Mouse (Mus musculus) stomach, postnatal 0 days (tissue): ENCODE data around the gene Zfp622. TPM values are rescaled to one million over a fixed set of nuclear protein-coding genes. Genes with fewer than 3 reads are reported as not detected.
"Not testable (repeated sequence)": the region's sequence is repeated elsewhere in the genome, so short reads cannot be mapped to it uniquely, and the experiment has no call there.

Source experiments
- ATAC-seq: fragments of 200-750 bp; cut with Nextera tagmentation; 2 replicates; pipeline ENCODE4 v1.8.0; 2017; ENCODE audit not compliant: low FRiP score, low TSS enrichment
- DNase-seq: peaks from one replicate; pipeline ENCODE4 v3.0.0-alpha.2; 2016; ENCODE audit warnings: low spot score
- H3K27ac ChIP-seq: fragments of 300-500 bp; sonication (generic); replicated peaks from 2 replicates; pipeline ENCODE4 v1.5.1; 2014; ENCODE audit warnings: mild to moderate bottlenecking, control low read depth
- H3K27me3 ChIP-seq: fragments of 300-500 bp; sonication (generic); 2 replicates; pipeline ENCODE4 v1.6.1; 2014; ENCODE audit warnings: low read length; ENCODE audit not compliant: control insufficient read depth, insufficient read depth
- H3K36me3 ChIP-seq: fragments of 300-500 bp; sonication (generic); 2 replicates; pipeline ENCODE4 v1.6.1; 2014; ENCODE audit warnings: low read length, mixed read lengths; ENCODE audit not compliant: control insufficient read depth, insufficient read depth
- H3K4me1 ChIP-seq: fragments of 300-500 bp; sonication (generic); replicated peaks from 2 replicates; pipeline ENCODE4 v1.6.1; 2014; ENCODE audit warnings: antibody characterized with exemption; ENCODE audit not compliant: control insufficient read depth, insufficient read depth
- H3K4me2 ChIP-seq: fragments of 300-500 bp; sonication (generic); replicated peaks from 2 replicates; pipeline ENCODE4 v1.6.1; 2014; ENCODE audit warnings: low read depth, mild to moderate bottlenecking, control low read depth, moderate library complexity
- H3K4me3 ChIP-seq: fragments of 300-500 bp; sonication (generic); 2 replicates; pipeline ENCODE4 v1.5.1; 2014; ENCODE audit warnings: low read depth, low read length, control low read depth
- H3K9ac ChIP-seq: fragments of 300-500 bp; sonication (generic); 2 replicates; pipeline ENCODE4 v1.6.1; 2014; ENCODE audit warnings: mild to moderate bottlenecking, low read length, control low read depth, mixed read lengths
- H3K9me3 ChIP-seq: fragments of 300-500 bp; sonication (generic); 2 replicates; pipeline ENCODE4 v1.6.1; 2016; ENCODE audit warnings: low read length; ENCODE audit not compliant: control insufficient read depth
- CTCF ChIP-seq: IDR thresholded peaks from 2 replicates; pipeline ENCODE4 v1.5.1; 2016; ENCODE audit warnings: antibody characterized with exemption, low read depth, mild to moderate bottlenecking, moderate library complexity
- EP300 ChIP-seq: optimal IDR thresholded peaks from 2 replicates; pipeline ENCODE3; 2016; ENCODE audit warnings: antibody characterized with exemption
- WGBS: fragments of 180-500 bp; shearing (Covaris S2); extraction: QIAGEN DNeasy Blood & Tissue Kit; methylation state at CpG from one replicate; pipeline ENCODE4 v1.1.7; 2014; 5-methylcytosine and 5-hydroxymethylcytosine counted together
- polyA plus RNA-seq: library from polyadenylated mRNA; unstranded; fragments of >200 nt; fragmentation: Nextera tagmentation; extraction: Ambion mirVana; gene quantifications from 2 replicates; pipeline ENCODE4 v1.2.1, GENCODE M21; 2015

Gene Zfp622
- polyA plus RNA-seq, 1 experiment from 2014 or later: 20.1 TPM

DNA sequence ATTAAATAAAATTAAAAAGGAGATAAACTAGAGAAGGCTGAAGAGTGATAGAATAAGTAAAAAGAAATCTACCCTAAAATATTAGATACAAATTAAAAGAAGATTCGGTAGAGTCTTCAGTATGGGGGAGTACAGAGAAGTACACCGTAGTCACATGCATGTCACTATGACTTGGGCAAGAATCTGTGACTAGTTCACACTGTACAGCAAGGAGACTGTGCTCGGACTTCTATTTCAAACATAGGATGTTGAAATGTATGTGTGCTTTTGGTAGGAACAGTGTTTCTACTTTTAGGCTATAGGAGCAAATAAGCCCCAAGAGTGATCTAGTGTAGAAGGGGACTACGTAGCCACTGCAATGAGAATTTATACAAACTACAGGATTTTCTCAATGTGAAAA lies 9.8 kb upstream of the Zfp622 start:
- WGBS: 92% methylated on average over 4 of the region's 4 CpGs
- no peak for DNase-seq

DNA sequence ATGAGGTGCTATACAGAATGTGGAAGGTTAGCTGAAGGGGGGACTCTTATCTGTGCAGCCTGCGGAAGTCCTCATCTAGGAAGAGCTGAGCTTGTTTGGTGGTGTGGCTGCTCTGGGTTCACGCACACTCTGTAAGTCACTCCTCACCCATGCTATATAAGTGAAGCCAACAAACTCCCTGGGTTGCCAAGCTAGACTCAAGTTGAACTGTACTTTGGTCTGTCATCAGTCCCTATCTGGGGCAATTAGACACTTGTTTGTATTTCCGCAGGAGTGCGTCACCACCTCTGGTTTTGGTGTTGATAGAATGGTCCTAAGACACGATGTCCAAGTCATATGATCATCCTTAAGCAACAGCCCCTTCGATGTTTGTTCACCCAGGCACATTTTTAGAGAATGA lies 8.4 kb upstream of the Zfp622 start:
- ATAC-seq (no peak), DNase-seq (no peak)
- no peak for TF ChIP-seq CTCF
- TF ChIP-seq EP300: no peak
- no peak overlapping the region for H3K27ac ChIP-seq
- 0 out of 2 replicates have a peak, but pooled peaks cover 2% of the 10 kb centered on the region for H3K36me3 ChIP-seq
- no peak overlapping the region for H3K4me2 ChIP-seq
- H3K4me1 ChIP-seq: no peaks in the 10 kb centered on the region
- whole genome bisulfite sequencing: 90% methylated on average over 6 of the region's 6 CpGs
- no peak overlapping the region for H3K4me3 ChIP-seq
- H3K9ac ChIP-seq: no peak overlapping the region
- no peaks in the 10 kb centered on the region for H3K9me3 ChIP-seq
- H3K27me3 ChIP-seq: no peaks in the 10 kb centered on the region

More for the DNA sequence above, 9.8 kb upstream of the Zfp622 start:
- H3K9me3 ChIP-seq: no peaks in the 10 kb centered on the region
- no peak overlapping the region for H3K4me2 ChIP-seq
- no peak overlapping the region for H3K4me3 ChIP-seq
- no peak for ATAC-seq
- H3K4me1 ChIP-seq: no peaks in the 10 kb centered on the region
- no peak overlapping the region for H3K27ac ChIP-seq
- TF ChIP-seq EP300 (no peak), CTCF (no peak)
- no peak overlapping the region for H3K9ac ChIP-seq
- H3K27me3 ChIP-seq: no peaks in the 10 kb centered on the region
- 0 out of 2 replicates have a peak, but pooled peaks cover 2% of the 10 kb centered on the region for H3K36me3 ChIP-seq

DNA sequence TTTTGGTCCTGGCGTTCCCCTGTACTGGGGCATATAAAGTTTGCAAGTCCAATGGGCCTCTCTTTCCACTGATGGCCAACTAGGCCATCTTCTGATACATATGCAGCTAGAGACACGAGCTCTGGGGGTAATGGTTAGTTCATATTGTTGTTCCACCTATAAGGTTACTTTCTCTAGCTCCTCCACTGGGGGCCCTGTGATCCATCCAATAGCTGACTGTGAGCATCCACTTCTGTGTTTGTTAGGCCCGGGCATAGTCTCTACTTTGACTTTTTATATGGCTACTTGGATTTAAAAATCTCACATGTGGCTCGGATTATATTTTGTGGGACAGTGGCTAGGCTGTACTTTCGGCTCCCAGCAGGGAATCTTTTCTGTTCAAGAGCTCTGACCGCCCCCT lies 552 bp upstream of the Zfp622 start:
- 20% methylated on average over 6 of the region's 6 CpGs for WGBS
- H3K4me1 ChIP-seq, DNase-seq, ATAC-seq, H3K9me3 ChIP-seq, H3K36me3 ChIP-seq, H3K27me3 ChIP-seq: not testable (repeated sequence)
- peak overlapping the region; percentile 59 for H3K9ac ChIP-seq
- H3K4me2 ChIP-seq: peak overlapping the region; percentile 54
- peak overlapping the region; percentile 97 for H3K4me3 ChIP-seq
- peak overlapping the region; percentile 69 for H3K27ac ChIP-seq

DNA sequence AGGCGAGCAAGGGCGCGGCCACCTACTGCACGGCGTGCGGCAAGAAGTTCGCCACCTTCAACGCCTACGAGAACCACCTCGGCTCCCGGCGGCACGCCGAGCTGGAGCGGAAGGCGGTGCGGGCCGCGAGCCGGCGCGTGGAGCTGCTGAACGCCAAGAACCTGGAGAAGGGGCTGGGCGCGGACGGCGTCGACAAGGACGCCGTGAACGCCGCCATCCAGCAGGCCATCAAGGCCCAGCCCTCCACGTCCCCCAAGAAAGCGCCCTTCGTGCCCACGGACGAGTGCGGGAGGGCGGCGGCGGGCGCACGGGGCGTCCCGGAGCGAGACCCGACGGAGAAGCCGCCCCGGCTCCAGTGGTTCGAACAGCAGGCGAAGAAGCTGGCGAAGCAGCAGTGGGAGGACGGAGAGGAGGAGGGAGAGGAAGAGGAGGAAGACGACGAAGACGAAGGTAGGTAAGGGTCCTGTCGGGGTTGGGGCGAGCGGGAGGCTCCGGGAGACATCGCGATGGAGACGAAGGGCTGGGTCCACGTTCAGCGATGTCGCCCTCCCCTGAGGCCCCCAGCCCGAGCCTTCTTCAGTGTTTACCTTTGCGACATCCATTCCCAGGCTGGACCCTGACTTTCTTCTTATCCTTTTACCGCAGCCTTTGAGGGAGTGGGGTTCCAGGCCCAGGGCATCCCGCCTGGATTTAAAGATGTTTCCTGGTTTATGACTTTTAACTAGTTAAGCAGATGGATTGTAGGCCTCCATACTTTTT lies 747 bp downstream of the Zfp622 start:
- TF ChIP-seq EP300: no peak
- no peak for TF ChIP-seq CTCF
- WGBS: under 1% methylated on average over 57 of the region's 71 CpGs
- Histone ChIP-seq H3K36me3 (peaks cover 2% of the 10 kb centered on the region; the same call in 1 of the 2 replicates), H3K27ac (peak overlapping the region; percentile 93), H3K9ac (peak overlapping the region; percentile 93), H3K4me1 (peaks cover 6% of the 10 kb centered on the region), H3K4me2 (peak overlapping the region; percentile 96), H3K27me3 (no peaks in the 10 kb centered on the region), H3K9me3 (no peaks in the 10 kb centered on the region), H3K4me3 (peak overlapping the region; percentile 97)
- DNase-seq: no peak
- ATAC-seq: no peak

DNA sequence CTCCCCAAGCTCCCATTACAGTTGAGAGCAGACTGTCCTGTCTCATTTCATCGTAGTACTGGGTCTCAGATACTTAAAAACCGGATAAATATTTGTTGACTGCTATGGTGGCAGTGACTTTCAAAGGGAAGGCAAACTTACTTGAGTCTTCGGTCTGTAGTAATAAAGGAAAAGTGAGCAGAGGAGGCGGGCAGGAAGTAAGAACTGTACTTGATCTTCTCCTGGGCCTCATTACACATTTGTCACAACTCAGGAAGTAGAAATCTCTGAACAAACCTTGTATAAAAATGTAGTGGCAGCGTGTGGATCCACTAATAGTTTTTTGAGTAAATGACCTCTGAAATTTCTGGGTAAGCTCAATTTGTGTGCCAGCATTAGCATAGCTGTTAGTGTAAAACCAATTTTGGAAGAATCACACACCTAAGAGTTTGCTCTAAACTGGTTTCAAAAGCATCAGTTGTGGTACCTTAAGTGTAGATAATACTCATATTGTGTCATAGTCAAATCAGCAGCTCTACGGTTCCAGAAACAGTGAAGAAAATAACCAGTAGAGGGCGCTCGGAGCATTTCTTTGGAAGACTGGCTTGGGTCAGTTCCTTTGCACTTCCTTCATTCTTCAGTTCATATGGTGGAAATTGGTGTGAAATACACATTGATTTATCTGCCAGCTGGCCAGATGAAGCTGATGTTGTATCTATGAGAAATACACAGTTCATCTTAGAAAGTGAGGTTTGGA lies 9.0 kb downstream of the Zfp622 start:
- Histone ChIP-seq H3K4me2 (no peak overlapping the region), H3K27me3 (no peaks in the 10 kb centered on the region), H3K9me3 (no peaks in the 10 kb centered on the region), H3K27ac (no peak overlapping the region), H3K36me3 (peaks cover 13% of the 10 kb centered on the region; the same call in 1 of the 2 replicates), H3K4me3 (no peak overlapping the region), H3K9ac (no peak overlapping the region), H3K4me1 (no peaks in the 10 kb centered on the region)
- WGBS: 54% methylated on average over 8 of the region's 8 CpGs
- peak; percentile 39 for DNase-seq
- no peak for ATAC-seq
- TF ChIP-seq CTCF: peak; percentile 82
- TF ChIP-seq EP300: no peak

DNA sequence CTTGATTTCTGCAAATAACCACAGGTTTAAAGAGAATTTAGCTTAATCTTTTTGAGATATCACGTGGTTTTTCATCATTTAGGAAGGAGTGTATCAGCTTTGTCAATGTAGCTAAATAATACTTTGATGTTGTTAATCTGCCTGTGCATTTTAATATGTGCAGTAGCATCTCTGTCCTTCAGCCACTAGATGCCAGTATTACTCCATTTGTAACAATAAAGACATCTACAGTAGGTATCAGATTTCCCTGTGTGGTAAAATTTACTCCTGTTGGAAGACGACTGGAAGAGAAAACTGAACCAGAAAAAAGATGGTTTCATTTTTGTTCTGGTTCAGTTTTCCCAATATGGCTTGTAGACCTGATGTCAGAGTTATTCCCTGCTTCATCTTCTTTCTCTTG lies 11.4 kb downstream of the Zfp622 start:
- WGBS: 38% methylated on average over 2 of the region's 2 CpGs
- ATAC-seq (no peak), DNase-seq (no peak)

DNA sequence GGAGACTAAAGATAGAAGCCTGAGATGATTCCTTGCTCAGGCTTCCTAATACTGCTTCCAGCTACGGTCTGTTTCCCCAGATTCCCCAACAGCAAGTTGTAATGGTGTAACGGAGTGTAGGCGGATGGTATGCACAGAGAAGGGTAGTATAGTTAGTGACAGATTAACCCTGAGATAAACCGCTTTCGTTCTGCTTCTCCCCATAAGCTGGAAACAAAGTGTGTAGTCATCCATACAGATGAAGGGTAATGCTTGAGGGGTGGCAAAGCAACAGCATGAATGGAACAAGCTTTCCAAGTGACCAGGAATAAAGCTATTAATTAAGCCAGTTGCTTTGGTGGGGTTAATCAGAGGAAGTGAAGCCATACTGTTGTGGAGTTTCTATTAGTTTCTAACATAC lies 15.4 kb downstream of the Zfp622 start:
- H3K9ac ChIP-seq, H3K4me1 ChIP-seq, H3K36me3 ChIP-seq, ATAC-seq, H3K27me3 ChIP-seq, H3K4me3 ChIP-seq, H3K27ac ChIP-seq, H3K9me3 ChIP-seq, H3K4me2 ChIP-seq, DNase-seq: not testable (repeated sequence)
- WGBS: 74% methylated on average over 5 of the region's 5 CpGs

More for the DNA sequence above, 11.4 kb downstream of the Zfp622 start:
- Histone ChIP-seq H3K27me3 (no peaks in the 10 kb centered on the region), H3K27ac (no peak overlapping the region), H3K4me1 (no peaks in the 10 kb centered on the region), H3K4me3 (no peak overlapping the region), H3K4me2 (no peak overlapping the region), H3K36me3 (peaks cover 11% of the 10 kb centered on the region; the same call in 1 of the 2 replicates), H3K9me3 (no peaks in the 10 kb centered on the region), H3K9ac (no peak overlapping the region)
- peak; percentile 86 for TF ChIP-seq CTCF
- TF ChIP-seq EP300: no peak
